Mouse (Mus musculus) kidney, embryonic 16.5 days (tissue): ENCODE measurements at regions not wholly inside any gene's neighbourhood (a gene's known extent, or its start where the extent isn't known, plus 50 kb on each side); places are given as distances from the start of the nearest gene placed in this dataset.

Experiments used
- ATAC-seq: fragments of 200-750 bp; cut with Nextera tagmentation; 2 replicates; pipeline ENCODE4 v1.8.0; 2017; ENCODE audit warnings: moderate TSS enrichment; ENCODE audit not compliant: low FRiP score, low TSS enrichment
- H3K27ac ChIP-seq: fragments of 300-500 bp; sonication (generic); 2 replicates; pipeline ENCODE4 v1.5.1; 2014; ENCODE audit warnings: low read length
- H3K27me3 ChIP-seq: fragments of 300-500 bp; sonication (generic); 2 replicates; pipeline ENCODE4 v1.6.1; 2014; ENCODE audit warnings: low read length, control low read depth, mixed read lengths; ENCODE audit not compliant: insufficient read depth
- H3K36me3 ChIP-seq: fragments of 300-500 bp; sonication (generic); 2 replicates; pipeline ENCODE4 v1.6.1; 2014; ENCODE audit warnings: low read length, control low read depth, mixed read lengths; ENCODE audit not compliant: insufficient read depth
- H3K4me1 ChIP-seq: fragments of 300-500 bp; sonication (generic); 2 replicates; pipeline ENCODE4 v1.6.1; 2014; ENCODE audit warnings: low read length, control low read depth, mixed read lengths; ENCODE audit not compliant: insufficient read depth
- H3K4me2 ChIP-seq: fragments of 300-500 bp; sonication (generic); replicated peaks from 2 replicates; pipeline ENCODE4 v1.6.1; 2014; ENCODE audit warnings: low read depth, low read length
- H3K4me3 ChIP-seq: fragments of 300-500 bp; sonication (generic); 2 replicates; pipeline ENCODE4 v1.5.1; 2014; ENCODE audit warnings: mild to moderate bottlenecking, low read length
- H3K9ac ChIP-seq: fragments of 300-500 bp; sonication (generic); replicated peaks from 2 replicates; pipeline ENCODE4 v1.6.1; 2014; ENCODE audit warnings: low read length
- H3K9me3 ChIP-seq: fragments of 300-500 bp; sonication (generic); 2 replicates; pipeline ENCODE4 v1.6.1; 2016; ENCODE audit warnings: low read length, control low read depth
- WGBS: fragments of 180-500 bp; shearing (Covaris S2); extraction: QIAGEN DNeasy Blood & Tissue Kit; methylation state at CpG from one replicate; pipeline ENCODE4 v1.1.7; 2014; 5-methylcytosine and 5-hydroxymethylcytosine counted together

- Histone ChIP-seq H3K4me3 (no peak overlapping the region), H3K27me3 (no peaks in the 10 kb centered on the region), H3K9me3 (peaks cover 8% of the 10 kb centered on the region), H3K36me3 (no peaks in the 10 kb centered on the region), H3K4me1 (peaks cover 8% of the 10 kb centered on the region; the same call in 1 of the 2 replicates), H3K4me2 (no peak overlapping the region), H3K9ac (no peak overlapping the region), H3K27ac (no peak overlapping the region)
- ATAC-seq: no peak
- WGBS: 73% methylated on average over 6 of the region's 6 CpGs
Observed at GRCm38 (mm10) chr13:113486368-113486955, 131.9 kb downstream of the Snx18 start.

GRCm38 (mm10) chr13:113485511-113485910 lies 132.9 kb downstream of the Snx18 start:
- Histone ChIP-seq H3K4me2 (no peak overlapping the region), H3K4me1 (peaks cover 7% of the 10 kb centered on the region; the same call in 1 of the 2 replicates), H3K9me3 (peaks cover 8% of the 10 kb centered on the region), H3K4me3 (no peak overlapping the region), H3K36me3 (no peaks in the 10 kb centered on the region), H3K27ac (no peak overlapping the region), H3K27me3 (no peaks in the 10 kb centered on the region), H3K9ac (no peak overlapping the region)
- ATAC-seq: no peak
- 89% methylated on average over 7 of the region's 7 CpGs for WGBS

GRCm38 (mm10) chr13:113484159-113484762 lies 134.1 kb downstream of the Snx18 start:
- no peak for ATAC-seq
- Histone ChIP-seq H3K27me3 (no peaks in the 10 kb centered on the region), H3K4me1 (peaks cover 4% of the 10 kb centered on the region; the same call in 1 of the 2 replicates), H3K36me3 (no peaks in the 10 kb centered on the region), H3K9ac (no peak overlapping the region), H3K9me3 (peaks cover 8% of the 10 kb centered on the region), H3K4me2 (no peak overlapping the region), H3K27ac (peak overlapping the region; percentile 13; the same call in 1 of the 2 replicates), H3K4me3 (no peak overlapping the region)
- 64% methylated on average over 10 of the region's 10 CpGs for WGBS

GRCm38 (mm10) chr13:113482911-113483310 lies 135.5 kb downstream of the Snx18 start:
- Histone ChIP-seq H3K9me3 (no peaks in the 10 kb centered on the region), H3K36me3 (no peaks in the 10 kb centered on the region), H3K9ac (no peak overlapping the region), H3K4me3 (no peak overlapping the region), H3K4me2 (no peak overlapping the region), H3K27me3 (no peaks in the 10 kb centered on the region), H3K4me1 (peaks cover 4% of the 10 kb centered on the region; the same call in 1 of the 2 replicates), H3K27ac (no peak overlapping the region)
- no peak for ATAC-seq
- WGBS: 85% methylated on average over 1 of the region's 1 CpGs

- Histone ChIP-seq H3K4me3 (no peak overlapping the region), H3K4me2 (no peak overlapping the region), H3K27me3 (no peaks in the 10 kb centered on the region), H3K4me1 (no peaks in the 10 kb centered on the region), H3K36me3 (no peaks in the 10 kb centered on the region), H3K27ac (no peak overlapping the region), H3K9ac (no peak overlapping the region), H3K9me3 (no peaks in the 10 kb centered on the region)
- 78% methylated on average over 5 of the region's 5 CpGs for WGBS
- no peak for ATAC-seq
Observed at GRCm38 (mm10) chr13:113477901-113478510, 140.4 kb downstream of the Snx18 start.

GRCm38 (mm10) chr13:113470822-113471557 lies 147.4 kb downstream of the Snx18 start:
- H3K9me3 ChIP-seq: no peaks in the 10 kb centered on the region
- H3K36me3 ChIP-seq: no peaks in the 10 kb centered on the region
- no peak overlapping the region for H3K9ac ChIP-seq
- no peak overlapping the region for H3K4me3 ChIP-seq
- 70% methylated on average over 7 of the region's 7 CpGs for WGBS
- no peaks in the 10 kb centered on the region for H3K27me3 ChIP-seq
- no peak for ATAC-seq
- no peaks in the 10 kb centered on the region for H3K4me1 ChIP-seq
- H3K27ac ChIP-seq: no peak overlapping the region
- H3K4me2 ChIP-seq: no peak overlapping the region

- 70% methylated on average over 10 of the region's 10 CpGs for WGBS
- Histone ChIP-seq H3K27ac (no peak overlapping the region), H3K4me2 (no peak overlapping the region), H3K9me3 (no peaks in the 10 kb centered on the region), H3K9ac (no peak overlapping the region), H3K27me3 (no peaks in the 10 kb centered on the region), H3K4me3 (no peak overlapping the region), H3K4me1 (no peaks in the 10 kb centered on the region), H3K36me3 (no peaks in the 10 kb centered on the region)
- ATAC-seq: no peak
Observed at GRCm38 (mm10) chr13:113464190-113465064, 153.9 kb downstream of the Snx18 start.

GRCm38 (mm10) chr13:113463420-113463819 lies 154.9 kb downstream of the Snx18 start:
- Histone ChIP-seq H3K27ac (no peak overlapping the region), H3K4me3 (no peak overlapping the region), H3K9me3 (no peaks in the 10 kb centered on the region), H3K4me2 (no peak overlapping the region), H3K36me3 (no peaks in the 10 kb centered on the region), H3K4me1 (no peaks in the 10 kb centered on the region), H3K9ac (no peak overlapping the region), H3K27me3 (no peaks in the 10 kb centered on the region)
- ATAC-seq: no peak
- WGBS: 75% methylated on average over 4 of the region's 4 CpGs
